Mouse (Mus musculus) MEL (cell line): ENCODE results near the gene Klk1.

Source experiments
- CHD1 ChIP-seq: IDR thresholded peaks from 2 replicates; pipeline ENCODE4 v1.6.1; 2012; ENCODE audit warnings: low read depth, mild to moderate bottlenecking, inconsistent platforms, low read length, improper control_type of control experiment
- CTCF ChIP-seq, 3 experiments: IDR thresholded peaks in 2 of 3; conservative IDR thresholded peaks in 1 of 3; 2 replicates each; pipeline ENCODE4 v1.5.1; 2011 to 2012; ENCODE audit warnings: low read length in 3 of 3, low read depth in 2 of 3, mild to moderate bottlenecking in 2 of 3, improper control_type of control experiment in 1 of 3, inconsistent platforms in 1 of 3, mixed read lengths in 1 of 3, moderate library complexity in 1 of 3; ENCODE audit not compliant: control insufficient read depth in 1 of 3, insufficient read depth in 1 of 3, poor library complexity in 1 of 3, severe bottlenecking in 1 of 3
- EP300 ChIP-seq, 2 experiments: IDR thresholded peaks; 2 replicates each; pipeline ENCODE4 v1.6.1; 2011; ENCODE audit warnings: improper control_type of control experiment in 2 of 2, low read length in 2 of 2, low read depth in 1 of 2, mild to moderate bottlenecking in 1 of 2
- ETS1 ChIP-seq: IDR thresholded peaks from 2 replicates; pipeline ENCODE4 v1.6.1; 2012; ENCODE audit warnings: low read depth, mild to moderate bottlenecking, inconsistent platforms, low read length, improper control_type of control experiment, moderate library complexity
- HCFC1 ChIP-seq: IDR thresholded peaks from 2 replicates; pipeline ENCODE4 v1.6.1; 2012; ENCODE audit warnings: low read depth, mild to moderate bottlenecking, inconsistent platforms, low read length, improper control_type of control experiment, moderate library complexity
- JUND ChIP-seq: IDR thresholded peaks from 2 replicates; pipeline ENCODE4 v1.6.1; 2011; ENCODE audit warnings: low read depth, mild to moderate bottlenecking, improper control_type of control experiment, low read length
- NRF1 ChIP-seq: IDR thresholded peaks from 2 replicates; pipeline ENCODE4 v1.6.1; 2014; ENCODE audit warnings: low read depth, mild to moderate bottlenecking, inconsistent platforms, low read length, improper control_type of control experiment, moderate library complexity; ENCODE audit not compliant: poor library complexity, insufficient read depth, severe bottlenecking
- RAD21 ChIP-seq: IDR thresholded peaks from 2 replicates; pipeline ENCODE4 v1.6.1; 2011; ENCODE audit warnings: mild to moderate bottlenecking, low read depth, low read length, improper control_type of control experiment
- UBTF ChIP-seq: IDR thresholded peaks from 2 replicates; pipeline ENCODE4 v1.6.1; 2012; ENCODE audit warnings: low read depth, mild to moderate bottlenecking, inconsistent platforms, low read length, improper control_type of control experiment, moderate library complexity, borderline replicate concordance; ENCODE audit not compliant: insufficient read depth
- ZKSCAN1 ChIP-seq: IDR thresholded peaks from 2 replicates; pipeline ENCODE4 v1.6.1; 2012; ENCODE audit warnings: low read depth, mild to moderate bottlenecking, inconsistent platforms, low read length, improper control_type of control experiment, moderate library complexity

GRCm38 (mm10) chr7:44261147-44261546 is 36.0 kb downstream of the Klk1 start, which contains the start of gene Gm15517:
- TF ChIP-seq ETS1 (no peak), CHD1 (no peak), HCFC1 (no peak), UBTF (no peak), CTCF (IDR thresholded peaks at IDR 0.05 in 2 of 3, conservative IDR thresholded peaks at IDR 0.05 in 1 of 3; ENCODE audit: control insufficient read depth in 1 of 3, insufficient read depth in 1 of 3, low read depth in 2 of 3, low read length in 3 of 3, poor library complexity in 1 of 3, severe bottlenecking in 1 of 3) (no peak), RAD21 (no peak), NRF1 (no peak), JUND (no peak), ZKSCAN1 (no peak), EP300 (IDR thresholded peaks at IDR 0.05; ENCODE audit: low read depth in 1 of 2, low read length in 2 of 2) (no peak)
